Mouse (Mus musculus) C2C12 (cell line): ENCODE measurements around the gene Dst. TPM values are rescaled to one million over a fixed set of nuclear protein-coding genes. Genes with fewer than 3 reads are reported as not detected.
A peak's percentile ranks its signal among the peaks of the same experiment; 100 is the strongest.

Source experiments
- H3K27me3 ChIP-seq: one replicate; pipeline ENCODE4 v1.6.1; 2011; ENCODE audit not compliant: control insufficient read depth, insufficient read depth, insufficient read length
- H3K36me3 ChIP-seq: one replicate; pipeline ENCODE4 v1.6.1; 2011; ENCODE audit not compliant: control insufficient read depth, insufficient read depth
- H3K4me3 ChIP-seq: one replicate; pipeline ENCODE4 v1.5.1; 2011; ENCODE audit warnings: mild to moderate bottlenecking, control low read depth; ENCODE audit not compliant: poor library complexity, insufficient read depth, severe bottlenecking
- H3K79me2 ChIP-seq: one replicate; pipeline ENCODE4 v1.6.1; 2011; ENCODE audit not compliant: control insufficient read depth, insufficient read depth
- H3K79me3 ChIP-seq: one replicate; pipeline ENCODE4 v1.6.1; 2011; ENCODE audit warnings: low read depth, control low read depth
- H3ac ChIP-seq: one replicate; pipeline ENCODE3; 2011; ENCODE audit warnings: low read depth; ENCODE audit not compliant: control insufficient read depth, insufficient read length
- CEBPB ChIP-seq: IDR thresholded peaks from one replicate; pipeline ENCODE4 v1.6.1; 2011; ENCODE audit warnings: low read depth, mild to moderate bottlenecking, control low read depth, moderate library complexity
- CTCF ChIP-seq: IDR thresholded peaks from one replicate; pipeline ENCODE4 v1.5.1; 2011; ENCODE audit not compliant: control insufficient read depth, insufficient read depth, insufficient read length
- FOSL1 ChIP-seq: IDR thresholded peaks from one replicate; pipeline ENCODE4 v1.8.0; 2011; ENCODE audit warnings: mild to moderate bottlenecking, low read length; ENCODE audit not compliant: poor library complexity, insufficient read depth, severe bottlenecking
- MAX ChIP-seq: IDR thresholded peaks from one replicate; pipeline ENCODE4 v1.6.1; 2011; ENCODE audit warnings: mild to moderate bottlenecking, control low read depth
- MYOD1 ChIP-seq: IDR thresholded peaks from one replicate; pipeline ENCODE4 v1.6.1; 2011; ENCODE audit warnings: low read depth; ENCODE audit not compliant: control insufficient read depth, insufficient read length
- MYOG ChIP-seq: IDR thresholded peaks from one replicate; pipeline ENCODE4 v1.6.1; 2011; ENCODE audit not compliant: control insufficient read depth, insufficient read length; ENCODE audit errors: extremely low read depth
- USF1 ChIP-seq: IDR thresholded peaks from one replicate; pipeline ENCODE4 v1.6.1; 2011; ENCODE audit warnings: low read depth, mild to moderate bottlenecking, control low read depth, moderate library complexity
- polyA plus RNA-seq: library from polyadenylated mRNA; unstranded; fragments of >200 nt; fragmentation: generic; extraction: Trizol; gene quantifications from one replicate; pipeline ENCODE4 v1.2.1, GENCODE M21; 2012; ENCODE audit warnings: missing spikeins

Gene Dst
- polyA plus RNA-seq, 1 experiment: 26.5 TPM

- peaks cover 79% of the 10 kb centered on the region for H3K79me2 ChIP-seq
- peak overlapping the region; percentile 28 for H3ac ChIP-seq
- H3K36me3 ChIP-seq: peaks cover 4% of the 10 kb centered on the region
- H3K27me3 ChIP-seq: no peaks in the 10 kb centered on the region
- TF ChIP-seq MYOG: no peak
- no peak for TF ChIP-seq MYOD1
- peak; percentile 77 for TF ChIP-seq MAX
- TF ChIP-seq CTCF: no peak
- TF ChIP-seq CEBPB: peak; percentile 68
- TF ChIP-seq FOSL1: peak; percentile 29
- no peak for TF ChIP-seq USF1
- peak overlapping the region; percentile 8 for H3K4me3 ChIP-seq
- peaks cover 17% of the 10 kb centered on the region for H3K79me3 ChIP-seq
Observed at GRCm38 (mm10) chr1:33989643-33990042, 81.6 kb downstream of the Dst start.

DNA sequence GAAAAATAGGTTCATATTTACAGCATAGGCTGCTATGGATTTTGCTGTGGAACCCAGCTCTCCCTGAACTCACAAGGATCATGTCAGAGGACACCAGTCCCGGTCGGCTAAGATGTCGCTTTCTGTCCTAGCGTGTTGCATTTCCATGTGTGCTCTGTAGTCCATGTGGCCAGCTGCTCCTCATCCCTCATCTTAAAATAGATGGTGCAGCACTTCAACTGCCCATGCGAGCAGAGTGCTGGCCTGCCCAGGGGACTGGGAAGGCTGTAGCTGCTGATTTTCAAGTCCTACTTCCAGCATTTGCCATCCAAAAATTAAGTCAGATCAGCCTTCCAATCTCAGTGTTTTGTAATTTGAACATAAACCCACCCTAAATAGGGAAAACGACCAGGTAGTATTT, 83.0 kb downstream of the Dst start:
- Histone ChIP-seq H3K27me3 (no peaks in the 10 kb centered on the region), H3ac (no peak overlapping the region), H3K79me2 (peaks cover 75% of the 10 kb centered on the region), H3K36me3 (no peaks in the 10 kb centered on the region), H3K4me3 (no peak overlapping the region), H3K79me3 (peaks cover 11% of the 10 kb centered on the region)
- TF ChIP-seq MYOG (no peak), CTCF (no peak), USF1 (no peak)

GRCm38 (mm10) chr1:33992810-33993209, 84.8 kb downstream of the Dst start:
- Histone ChIP-seq H3K36me3 (no peaks in the 10 kb centered on the region), H3K27me3 (no peaks in the 10 kb centered on the region), H3K79me2 (peaks cover 82% of the 10 kb centered on the region), H3ac (no peak overlapping the region), H3K4me3 (no peak overlapping the region), H3K79me3 (peaks cover 11% of the 10 kb centered on the region)
- TF ChIP-seq MAX: no peak
- TF ChIP-seq FOSL1: no peak
- TF ChIP-seq MYOD1: no peak
- TF ChIP-seq MYOG: no peak

DNA sequence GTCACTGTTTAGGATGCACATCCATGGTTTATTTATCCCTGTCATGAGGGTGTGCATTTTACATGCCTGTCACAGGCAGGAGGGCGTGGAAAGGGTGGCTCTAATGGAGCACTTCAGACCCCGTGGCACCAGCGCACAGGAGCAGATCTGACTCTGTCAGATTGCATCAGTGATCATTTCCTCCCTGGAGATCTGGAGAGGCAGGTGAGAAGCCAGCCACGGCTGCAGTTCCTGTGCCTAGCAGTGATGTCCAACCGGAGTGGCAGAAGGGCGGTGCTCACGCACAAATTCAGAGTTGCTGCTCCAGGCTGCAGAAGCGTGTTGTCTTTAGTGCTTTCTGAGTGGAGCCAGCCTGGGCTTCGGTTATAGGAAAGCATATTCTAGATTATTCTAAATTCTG, 86.2 kb downstream of the Dst start:
- Histone ChIP-seq H3K4me3 (no peak overlapping the region), H3K79me2 (peaks cover 77% of the 10 kb centered on the region), H3ac (no peak overlapping the region), H3K79me3 (peaks cover 10% of the 10 kb centered on the region), H3K27me3 (no peaks in the 10 kb centered on the region), H3K36me3 (peaks cover 5% of the 10 kb centered on the region)
- TF ChIP-seq USF1: no peak
- TF ChIP-seq MYOG: no peak
- TF ChIP-seq MAX: no peak
- TF ChIP-seq FOSL1: no peak
- no peak for TF ChIP-seq CTCF

DNA sequence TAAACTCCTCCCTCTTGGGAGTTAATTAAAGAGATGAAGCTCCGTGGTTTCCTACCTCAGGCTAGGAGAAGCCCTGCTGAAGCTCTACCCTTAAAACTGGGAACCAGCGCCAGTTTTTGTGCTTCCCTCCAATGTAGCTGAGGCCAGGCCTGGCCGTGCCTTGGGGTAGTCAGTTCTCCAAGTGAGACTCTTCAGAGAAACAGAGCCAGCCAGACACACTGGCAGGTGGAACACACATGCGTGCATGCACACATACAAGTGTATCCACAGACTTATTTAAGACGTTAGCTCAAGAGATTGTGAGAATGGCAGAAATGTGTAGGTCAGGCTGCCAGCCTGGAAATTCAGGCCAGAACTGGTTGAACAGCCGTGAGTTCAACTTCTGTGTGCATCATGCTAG, 87.4 kb downstream of the Dst start:
- Histone ChIP-seq H3K4me3 (no peak overlapping the region), H3K79me2 (peaks cover 72% of the 10 kb centered on the region), H3ac (no peak overlapping the region), H3K36me3 (peaks cover 5% of the 10 kb centered on the region), H3K27me3 (no peaks in the 10 kb centered on the region), H3K79me3 (peaks cover 13% of the 10 kb centered on the region)
- TF ChIP-seq MAX (no peak), MYOD1 (no peak), USF1 (no peak), CEBPB (no peak), FOSL1 (no peak), CTCF (no peak), MYOG (no peak)

GRCm38 (mm10) chr1:33996105-33996887, 88.3 kb downstream of the Dst start:
- Histone ChIP-seq H3K4me3 (no peak overlapping the region), H3K36me3 (peaks cover 5% of the 10 kb centered on the region), H3K27me3 (no peaks in the 10 kb centered on the region), H3K79me2 (peaks cover 71% of the 10 kb centered on the region), H3K79me3 (peaks cover 8% of the 10 kb centered on the region), H3ac (no peak overlapping the region)
- no peak for TF ChIP-seq MYOG
- no peak for TF ChIP-seq FOSL1
- no peak for TF ChIP-seq MYOD1
- TF ChIP-seq CEBPB: no peak
- no peak for TF ChIP-seq CTCF
- no peak for TF ChIP-seq MAX
- TF ChIP-seq USF1: no peak
